Mouse (Mus musculus) neural tube, embryonic 11.5 days (tissue): ENCODE measurements around the gene Brinp3. TPM values are rescaled to one million over a fixed set of nuclear protein-coding genes. Genes with fewer than 3 reads are reported as not detected.

ENCODE experiments used
- ATAC-seq: fragments of 200-750 bp; cut with Nextera tagmentation; 2 replicates; pipeline ENCODE4 v1.8.0; 2017; ENCODE audit warnings: moderate number of reproducible peaks, mild to moderate bottlenecking, moderate TSS enrichment, moderate library complexity; ENCODE audit not compliant: insufficient read depth, low FRiP score, low TSS enrichment
- DNase-seq: peaks from one replicate; pipeline ENCODE4 v3.0.0-alpha.2; 2015; ENCODE audit warnings: low spot score
- H3K27ac ChIP-seq: fragments of 300-500 bp; sonication (generic); 2 replicates; pipeline ENCODE4 v1.5.1; 2014; ENCODE audit warnings: low read depth, mild to moderate bottlenecking, low read length
- H3K27me3 ChIP-seq: fragments of 300-500 bp; sonication (generic); 2 replicates; pipeline ENCODE4 v1.6.1; 2014; ENCODE audit warnings: mild to moderate bottlenecking, low read length, mixed read lengths; ENCODE audit not compliant: control insufficient read depth, insufficient read depth
- H3K36me3 ChIP-seq: fragments of 300-500 bp; sonication (generic); 2 replicates; pipeline ENCODE4 v1.6.1; 2014; ENCODE audit warnings: mild to moderate bottlenecking, low read length, moderate library complexity, mixed read lengths; ENCODE audit not compliant: control insufficient read depth, insufficient read depth
- H3K4me1 ChIP-seq: fragments of 300-500 bp; sonication (generic); 2 replicates; pipeline ENCODE4 v1.6.1; 2014; ENCODE audit warnings: low read length, mixed read lengths; ENCODE audit not compliant: control insufficient read depth, insufficient read depth
- H3K4me2 ChIP-seq: fragments of 300-500 bp; sonication (generic); 2 replicates; pipeline ENCODE4 v1.6.1; 2014; ENCODE audit warnings: low read depth, mild to moderate bottlenecking, moderate library complexity
- H3K4me3 ChIP-seq: fragments of 300-500 bp; sonication (generic); 2 replicates; pipeline ENCODE4 v1.5.1; 2014; ENCODE audit warnings: low read depth, low read length
- H3K9ac ChIP-seq: fragments of 300-500 bp; sonication (generic); 2 replicates; pipeline ENCODE4 v1.6.1; 2014; ENCODE audit warnings: mild to moderate bottlenecking, low read length
- H3K9me3 ChIP-seq: fragments of 300-500 bp; sonication (generic); 2 replicates; pipeline ENCODE4 v1.6.1; 2016; ENCODE audit warnings: low read length; ENCODE audit not compliant: control insufficient read depth
- WGBS: fragments of 180-500 bp; shearing (Covaris S2); extraction: QIAGEN DNeasy Blood & Tissue Kit; methylation state at CpG from one replicate; pipeline ENCODE4 v1.1.7; 2014; 5-methylcytosine and 5-hydroxymethylcytosine counted together
- polyA plus RNA-seq: library from polyadenylated mRNA; unstranded; fragments of >200 nt; fragmentation: Nextera tagmentation; extraction: Ambion mirVana; gene quantifications from 2 replicates; pipeline ENCODE4 v1.2.1, GENCODE M21; 2014

Brinp3 gene
- polyA plus RNA-seq, 1 experiment from 2014 or later = 1.6 TPM

DNA sequence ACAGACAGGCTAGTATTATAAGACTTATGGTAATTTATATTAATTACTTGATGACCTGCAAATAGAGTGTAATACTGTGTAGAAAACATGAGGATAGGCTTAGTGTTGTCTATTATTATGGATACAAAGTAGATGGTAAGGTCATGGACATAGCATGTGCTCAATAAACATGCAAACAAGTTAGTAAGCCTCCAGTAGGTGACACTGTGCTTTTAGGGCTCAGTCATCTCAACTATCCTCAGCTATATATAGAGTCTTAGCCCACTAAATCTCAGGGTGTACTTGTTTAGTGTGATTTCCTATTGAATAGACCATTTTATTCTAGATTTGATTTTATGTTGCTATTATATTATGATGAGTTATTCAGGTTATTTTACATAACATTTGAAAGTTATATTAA is 34.0 kb downstream of the Brinp3 start:
- no peak overlapping the region for H3K4me3 ChIP-seq
- H3K4me1 ChIP-seq = no peaks in the 10 kb centered on the region
- H3K4me2 ChIP-seq = no peak overlapping the region
- H3K27ac ChIP-seq = no peak overlapping the region
- ATAC-seq = no peak
- no peaks in the 10 kb centered on the region for H3K36me3 ChIP-seq
- no peaks in the 10 kb centered on the region for H3K27me3 ChIP-seq
- no peaks in the 10 kb centered on the region for H3K9me3 ChIP-seq
- no peak overlapping the region for H3K9ac ChIP-seq
- DNase-seq = no peak

DNA sequence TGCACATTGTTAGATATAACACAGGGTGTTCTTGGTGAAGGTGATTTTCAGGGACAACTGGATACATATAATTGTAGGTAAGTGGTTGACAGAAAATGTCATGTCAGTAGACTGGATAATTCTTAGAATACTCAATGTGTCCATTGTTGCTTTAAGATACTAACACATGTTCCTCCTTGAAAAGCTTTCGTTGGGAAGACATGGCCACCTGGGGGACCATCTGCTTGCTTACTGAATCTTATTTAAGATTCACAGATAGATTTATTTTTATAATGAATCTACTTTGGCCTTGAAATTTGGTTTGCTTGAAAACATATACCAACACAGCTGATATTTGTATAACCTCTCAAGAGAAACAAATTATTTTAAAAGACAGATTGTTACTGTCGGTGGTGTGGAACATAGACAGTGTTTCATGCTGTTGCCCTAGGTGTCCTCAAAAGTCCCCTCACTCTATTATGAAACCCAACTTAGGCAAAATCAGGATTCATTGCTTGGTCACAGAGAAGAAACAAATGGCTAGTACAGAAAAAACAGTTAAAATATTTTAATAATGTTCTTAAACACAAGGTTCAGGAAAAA is 52.4 kb downstream of the Brinp3 start:
- ATAC-seq (no peak), DNase-seq (no peak)
- no peak overlapping the region for H3K27ac ChIP-seq
- H3K9me3 ChIP-seq = no peaks in the 10 kb centered on the region
- no peaks in the 10 kb centered on the region for H3K36me3 ChIP-seq
- H3K4me1 ChIP-seq = no peaks in the 10 kb centered on the region
- no peak overlapping the region for H3K4me2 ChIP-seq
- no peak overlapping the region for H3K4me3 ChIP-seq
- 73% methylated on average over 2 of the region's 2 CpGs for WGBS
- H3K9ac ChIP-seq = no peak overlapping the region
- H3K27me3 ChIP-seq = no peaks in the 10 kb centered on the region

DNA sequence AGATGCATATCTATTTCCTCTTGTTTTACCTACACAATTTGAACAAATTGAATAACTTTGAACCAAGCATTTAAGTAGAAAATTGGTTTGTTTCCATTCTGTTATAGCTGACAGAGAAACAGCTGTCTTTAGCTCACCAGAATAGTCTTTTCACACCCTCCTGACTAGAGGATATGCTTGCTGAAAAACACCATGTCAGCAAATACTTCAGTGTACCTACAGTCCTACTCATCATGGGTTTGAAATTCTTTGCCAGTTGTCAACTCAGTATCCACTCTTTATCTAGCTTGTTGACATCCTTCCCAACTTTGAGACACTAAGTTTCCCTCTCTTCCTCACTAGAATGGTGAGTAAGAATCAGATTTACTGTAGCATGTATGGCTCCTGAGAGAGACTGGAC is 62.4 kb downstream of the Brinp3 start:
- ATAC-seq (no peak), DNase-seq (no peak)
- no peaks in the 10 kb centered on the region for H3K36me3 ChIP-seq
- H3K4me3 ChIP-seq = no peak overlapping the region
- H3K9me3 ChIP-seq = no peaks in the 10 kb centered on the region
- H3K4me2 ChIP-seq = no peak overlapping the region
- no peak overlapping the region for H3K27ac ChIP-seq
- H3K27me3 ChIP-seq = no peaks in the 10 kb centered on the region
- no peak overlapping the region for H3K9ac ChIP-seq
- H3K4me1 ChIP-seq = no peaks in the 10 kb centered on the region

DNA sequence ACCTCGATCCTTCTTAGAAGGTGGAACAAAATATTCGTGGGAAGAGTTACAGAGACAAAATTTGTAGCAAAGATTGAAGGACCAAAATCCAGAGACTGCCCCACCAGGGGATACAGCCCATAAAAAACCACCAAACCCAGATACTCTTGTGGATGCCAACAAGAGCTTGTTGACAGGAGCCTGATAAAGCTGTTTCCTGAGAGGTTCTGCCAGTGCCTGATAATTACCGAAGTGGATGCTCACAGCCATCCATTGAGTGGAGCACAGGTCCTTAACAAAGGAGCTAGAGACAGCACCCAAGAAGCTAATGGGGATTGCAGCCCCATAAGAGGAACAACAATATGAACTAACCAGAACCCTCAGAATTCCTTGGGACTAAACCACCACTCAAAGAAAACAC is 67.6 kb downstream of the Brinp3 start:
- no peak for DNase-seq
- H3K4me2 ChIP-seq = no peak overlapping the region
- ATAC-seq = no peak
- no peak overlapping the region for H3K27ac ChIP-seq
- H3K9ac ChIP-seq = no peak overlapping the region
- H3K4me1 ChIP-seq = no peaks in the 10 kb centered on the region
- no peaks in the 10 kb centered on the region for H3K36me3 ChIP-seq
- no peaks in the 10 kb centered on the region for H3K9me3 ChIP-seq
- WGBS = 88% methylated on average over 3 of the region's 3 CpGs
- no peak overlapping the region for H3K4me3 ChIP-seq
- H3K27me3 ChIP-seq = no peaks in the 10 kb centered on the region

DNA sequence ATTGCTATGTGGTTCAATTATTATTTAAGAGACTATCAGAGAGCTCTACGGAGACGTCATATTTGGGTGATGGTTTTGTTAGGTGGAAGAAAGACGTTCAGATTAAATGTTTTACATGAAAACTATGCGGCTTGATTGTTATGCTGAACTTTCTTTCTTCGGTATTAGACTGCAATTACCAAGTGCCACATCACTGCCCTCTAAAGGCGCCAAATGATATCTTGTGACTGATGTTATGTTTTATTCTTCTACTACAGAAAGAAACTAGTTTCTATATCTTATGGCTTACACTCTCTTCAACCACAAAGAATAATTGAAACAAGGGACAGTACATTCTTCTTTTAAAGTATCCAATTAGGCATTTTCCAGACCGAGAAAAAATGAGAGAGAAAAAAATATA is 89.6 kb downstream of the Brinp3 start:
- Histone ChIP-seq H3K9me3 (no peaks in the 10 kb centered on the region), H3K4me2 (no peak overlapping the region), H3K36me3 (no peaks in the 10 kb centered on the region), H3K4me1 (no peaks in the 10 kb centered on the region), H3K27ac (no peak overlapping the region), H3K27me3 (no peaks in the 10 kb centered on the region), H3K4me3 (no peak overlapping the region), H3K9ac (no peak overlapping the region)
- ATAC-seq (no peak), DNase-seq (no peak)
- 72% methylated on average over 7 of the region's 7 CpGs for WGBS

DNA sequence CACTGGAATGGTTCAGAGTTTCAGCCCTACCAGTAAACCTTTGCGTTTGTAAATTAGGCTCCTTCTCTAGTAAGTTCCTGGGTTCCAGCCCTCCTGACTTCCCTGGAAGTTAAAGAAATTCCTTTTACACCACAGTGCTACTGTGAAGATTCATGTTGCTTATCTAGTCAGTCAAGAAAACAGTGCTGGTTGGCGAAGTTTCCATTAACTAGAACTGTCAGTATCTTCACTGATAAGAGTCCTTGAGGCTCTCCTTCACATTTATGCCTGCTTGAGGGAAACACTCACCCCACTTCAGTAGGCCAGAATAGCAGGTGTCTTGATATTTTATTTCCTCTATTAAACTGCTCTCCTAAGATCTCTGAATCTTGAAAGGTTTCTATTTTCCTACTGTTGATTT is 138.3 kb downstream of the Brinp3 start:
- Histone ChIP-seq H3K9me3 (no peaks in the 10 kb centered on the region), H3K9ac (no peak overlapping the region), H3K27me3 (no peaks in the 10 kb centered on the region), H3K36me3 (no peaks in the 10 kb centered on the region), H3K4me3 (no peak overlapping the region), H3K27ac (no peak overlapping the region), H3K4me2 (no peak overlapping the region), H3K4me1 (no peaks in the 10 kb centered on the region)
- 69% methylated on average over 2 of the region's 2 CpGs for WGBS
- DNase-seq (no peak), ATAC-seq (no peak)

DNA sequence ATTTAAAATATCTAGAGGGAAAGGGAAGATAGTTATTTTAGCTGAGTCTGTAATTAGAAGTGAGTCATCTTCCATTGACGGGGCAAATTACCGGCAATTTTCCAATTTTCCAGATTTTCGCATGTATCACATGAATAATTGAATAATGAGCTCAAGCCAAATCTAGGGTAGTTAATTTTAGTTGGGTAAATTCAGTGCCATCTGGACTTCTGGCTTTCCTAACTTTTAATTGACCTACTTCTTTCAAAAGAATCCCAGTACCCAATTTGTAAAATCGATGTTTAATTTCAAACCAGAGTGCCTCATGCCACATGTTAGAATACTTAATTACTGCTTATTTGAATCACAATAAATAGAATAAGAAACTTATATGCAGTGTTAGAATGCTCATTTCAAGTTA is 162.7 kb downstream of the Brinp3 start:
- no peaks in the 10 kb centered on the region for H3K9me3 ChIP-seq
- 89% methylated on average over 4 of the region's 4 CpGs for WGBS
- no peak overlapping the region for H3K4me3 ChIP-seq
- H3K9ac ChIP-seq = no peak overlapping the region
- no peak for ATAC-seq
- H3K4me1 ChIP-seq = no peaks in the 10 kb centered on the region
- no peaks in the 10 kb centered on the region for H3K36me3 ChIP-seq
- H3K27me3 ChIP-seq = no peaks in the 10 kb centered on the region
- H3K27ac ChIP-seq = no peak overlapping the region
- DNase-seq = no peak
- no peak overlapping the region for H3K4me2 ChIP-seq

DNA sequence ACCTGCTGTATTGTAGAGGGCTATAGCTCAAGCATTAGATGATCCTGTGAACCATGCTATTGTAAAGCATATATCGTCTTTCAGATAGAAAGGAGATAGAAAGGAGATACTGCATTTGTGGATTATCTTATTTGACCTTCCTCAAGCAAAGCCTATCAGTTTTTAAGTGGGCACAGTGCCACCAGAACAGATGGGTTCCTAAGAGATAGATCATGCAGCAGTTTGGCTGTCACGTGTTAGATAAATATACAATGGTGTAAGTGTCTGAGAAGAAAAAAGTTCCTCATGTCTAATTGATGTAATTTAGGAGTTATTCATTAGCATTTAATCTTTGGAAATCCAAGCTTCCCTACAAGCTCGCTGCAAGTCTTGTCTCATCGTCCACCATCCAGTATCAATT is 206.2 kb downstream of the Brinp3 start:
- H3K4me3 ChIP-seq = no peak overlapping the region
- no peak overlapping the region for H3K27ac ChIP-seq
- no peaks in the 10 kb centered on the region for H3K4me1 ChIP-seq
- DNase-seq (no peak), ATAC-seq (no peak)
- H3K9ac ChIP-seq = no peak overlapping the region
- 87% methylated on average over 4 of the region's 4 CpGs for WGBS
- no peaks in the 10 kb centered on the region for H3K36me3 ChIP-seq
- no peaks in the 10 kb centered on the region for H3K9me3 ChIP-seq
- H3K4me2 ChIP-seq = no peak overlapping the region
- no peaks in the 10 kb centered on the region for H3K27me3 ChIP-seq

DNA sequence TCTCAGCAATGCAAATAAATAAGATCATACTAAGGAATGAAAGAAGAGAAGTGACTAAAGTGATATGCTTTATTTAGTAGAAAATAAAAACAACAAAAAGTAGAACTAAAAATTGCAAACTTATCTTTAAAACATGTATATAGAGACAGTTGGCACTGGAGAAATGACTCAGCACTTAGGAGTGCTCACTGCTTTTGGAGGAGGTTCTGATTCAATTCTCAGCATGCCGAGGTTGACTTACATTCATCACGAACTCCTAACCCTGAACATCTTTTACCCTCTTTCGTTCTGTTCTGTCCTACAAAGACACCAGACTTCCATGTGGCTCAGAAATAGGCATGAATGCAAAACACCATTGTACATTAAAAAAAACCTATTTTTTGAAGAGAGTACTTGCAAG is 225.0 kb downstream of the Brinp3 start:
- Histone ChIP-seq H3K4me3 (no peak overlapping the region), H3K27ac (no peak overlapping the region), H3K27me3 (no peaks in the 10 kb centered on the region), H3K4me1 (no peaks in the 10 kb centered on the region), H3K36me3 (no peaks in the 10 kb centered on the region), H3K4me2 (no peak overlapping the region), H3K9me3 (no peaks in the 10 kb centered on the region), H3K9ac (no peak overlapping the region)
- WGBS = 72% methylated on average over 3 of the region's 3 CpGs
- DNase-seq (no peak), ATAC-seq (no peak)
